Mouse (Mus musculus): ENCODE data around the gene Chn2. TPM values are rescaled to one million over a fixed set of nuclear protein-coding genes. Genes with fewer than 3 reads are reported as not detected.
A peak's percentile ranks its signal among the peaks of the same experiment; 100 is the strongest.

The Chn2 gene
- polyA plus RNA-seq, 1 experiment from 2014 or later = 13.4 TPM

- 90% methylated on average over 6 of the region's 6 CpGs for whole genome bisulfite sequencing
- DNase-seq (ENCODE audit: low spot score) = no peak
- peaks cover 39% of the 10 kb centered on the region for H3K4me1 ChIP-seq (replicated peaks)
- H3K27ac ChIP-seq = no peak overlapping the region
- H3K36me3 ChIP-seq = no peaks in the 10 kb centered on the region
- H3K4me3 ChIP-seq = no peak overlapping the region
- no peaks in the 10 kb centered on the region for H3K9me3 ChIP-seq
- peaks cover 1% of the 10 kb centered on the region; the same call in 1 of the 2 replicates for H3K27me3 ChIP-seq (ENCODE audit: insufficient read depth, poor library complexity, severe bottlenecking)
These were observed 164.6 kb downstream of the Chn2 start for GRCm38 (mm10) chr6:54203926-54204325.

DNA sequence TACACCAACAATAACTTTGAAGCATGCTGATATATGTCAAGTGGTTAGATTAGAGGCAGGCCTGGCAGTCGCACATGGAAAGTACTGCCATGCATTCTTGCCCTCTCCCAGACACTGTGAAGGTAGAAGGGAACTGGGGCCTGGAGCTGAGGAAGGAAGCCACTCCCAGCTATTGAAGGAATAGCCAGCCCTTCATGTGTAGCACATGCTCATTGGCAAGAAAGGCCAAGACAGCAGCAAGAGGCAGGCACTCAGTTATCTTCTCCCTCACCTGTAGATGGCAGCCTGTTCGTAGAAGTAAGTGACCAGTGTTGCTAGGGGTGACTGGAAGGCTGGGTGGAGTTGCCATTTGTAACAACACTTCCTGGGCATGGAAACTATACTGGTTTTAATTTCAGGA, 165.6 kb downstream of the Chn2 start:
- H3K4me1 ChIP-seq (replicated peaks) = peaks cover 33% of the 10 kb centered on the region
- H3K27me3 ChIP-seq (ENCODE audit: insufficient read depth, poor library complexity, severe bottlenecking) = no peaks in the 10 kb centered on the region
- H3K36me3 ChIP-seq = no peaks in the 10 kb centered on the region
- no peak overlapping the region for H3K4me3 ChIP-seq
- 59% methylated on average over 2 of the region's 2 CpGs for WGBS
- no peaks in the 10 kb centered on the region for H3K9me3 ChIP-seq
- DNase-seq (ENCODE audit: low spot score) = no peak
- peak overlapping the region; percentile 56; the same call in 1 of the 2 replicates for H3K27ac ChIP-seq

GRCm38 (mm10) chr6:54205471-54205870, 166.1 kb downstream of the Chn2 start:
- H3K36me3 ChIP-seq = no peaks in the 10 kb centered on the region
- no peaks in the 10 kb centered on the region for H3K27me3 ChIP-seq (ENCODE audit: insufficient read depth, poor library complexity, severe bottlenecking)
- H3K27ac ChIP-seq = peak overlapping the region; percentile 56
- no peak for DNase-seq (ENCODE audit: low spot score)
- peaks cover 28% of the 10 kb centered on the region for H3K4me1 ChIP-seq (replicated peaks)
- WGBS = 52% methylated on average over 5 of the region's 5 CpGs
- H3K9me3 ChIP-seq = no peaks in the 10 kb centered on the region
- H3K4me3 ChIP-seq = no peak overlapping the region

DNA sequence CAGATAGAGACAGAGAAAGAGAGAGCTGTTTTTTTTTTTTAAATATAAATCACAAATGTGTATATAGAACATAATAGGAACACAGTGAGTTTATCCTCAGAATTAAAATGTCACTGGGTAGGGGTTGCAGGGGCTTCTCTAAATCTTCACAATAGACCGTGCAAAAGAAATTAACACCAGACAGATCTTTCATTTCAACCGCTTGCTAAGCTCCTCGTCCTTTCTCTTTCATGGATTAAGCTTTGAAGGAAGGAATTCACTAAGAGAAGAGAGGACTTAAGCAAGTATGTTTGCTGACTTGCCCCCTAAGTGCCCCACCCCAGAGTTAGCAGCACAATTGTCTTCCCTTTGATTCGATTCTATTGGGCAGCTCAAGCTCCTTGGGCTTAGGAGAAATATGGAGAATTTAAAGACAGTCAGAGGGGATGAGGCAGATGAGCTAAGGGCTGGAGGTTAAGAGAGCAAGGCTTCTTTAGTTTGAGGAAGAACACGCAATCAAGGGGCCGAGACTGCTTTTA, 166.9 kb downstream of the Chn2 start:
- WGBS = 53% methylated on average over 6 of the region's 6 CpGs
- Histone ChIP-seq H3K4me1 (replicated peaks) (peaks cover 22% of the 10 kb centered on the region), H3K4me3 (no peak overlapping the region), H3K9me3 (no peaks in the 10 kb centered on the region), H3K27me3 (ENCODE audit: insufficient read depth, poor library complexity, severe bottlenecking) (no peaks in the 10 kb centered on the region), H3K27ac (no peak overlapping the region), H3K36me3 (no peaks in the 10 kb centered on the region)
- DNase-seq (ENCODE audit: low spot score) = no peak

DNA sequence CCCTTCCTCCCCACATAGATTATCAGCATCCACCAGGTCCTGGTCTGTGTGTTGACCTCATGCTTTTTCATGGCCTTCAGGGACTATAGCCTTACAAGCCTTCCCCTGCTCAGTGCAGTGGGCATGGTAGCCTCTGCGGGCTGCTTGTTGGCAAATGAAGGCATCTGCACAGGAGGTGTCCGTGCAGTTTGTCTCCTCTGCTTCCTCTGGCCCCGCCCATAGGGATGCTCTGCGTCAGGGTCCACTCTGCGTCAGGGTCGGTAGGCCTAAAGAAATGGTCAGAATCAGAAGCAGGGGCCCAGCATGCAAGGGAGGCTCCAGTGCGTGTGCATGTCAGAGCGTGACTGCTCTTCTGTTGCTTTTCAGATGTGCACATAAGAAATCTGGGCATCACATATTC, 169.4 kb downstream of the Chn2 start:
- H3K4me3 ChIP-seq = no peak overlapping the region
- DNase-seq (ENCODE audit: low spot score) = no peak
- peaks cover 20% of the 10 kb centered on the region for H3K4me1 ChIP-seq (replicated peaks)
- H3K27ac ChIP-seq = no peak overlapping the region
- no peaks in the 10 kb centered on the region for H3K27me3 ChIP-seq (ENCODE audit: insufficient read depth, poor library complexity, severe bottlenecking)
- no peaks in the 10 kb centered on the region for H3K9me3 ChIP-seq
- no peaks in the 10 kb centered on the region for H3K36me3 ChIP-seq
- 74% methylated on average over 8 of the region's 8 CpGs for WGBS

DNA sequence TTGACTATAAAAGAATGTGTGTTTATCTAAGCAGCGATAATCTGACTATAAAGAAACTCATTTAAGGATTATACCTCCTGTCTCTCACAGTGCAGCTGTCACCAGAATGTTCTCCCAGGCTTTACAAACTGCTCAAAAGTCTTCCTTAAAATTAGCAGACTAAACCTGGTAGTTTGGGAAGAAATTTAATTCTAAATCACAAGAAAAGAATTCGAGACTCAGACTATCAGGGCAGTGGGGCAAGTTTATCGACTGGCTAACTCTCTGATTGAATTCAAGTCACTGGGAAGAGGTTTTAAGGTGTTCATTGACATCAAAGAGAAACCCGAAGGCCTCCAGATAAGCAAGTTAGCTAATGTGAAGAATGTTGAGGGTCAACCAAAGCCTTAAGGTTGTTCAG, 171.6 kb downstream of the Chn2 start:
- H3K4me3 ChIP-seq = no peak overlapping the region
- no peaks in the 10 kb centered on the region for H3K27me3 ChIP-seq (ENCODE audit: insufficient read depth, poor library complexity, severe bottlenecking)
- no peaks in the 10 kb centered on the region for H3K9me3 ChIP-seq
- 84% methylated on average over 4 of the region's 4 CpGs for WGBS
- DNase-seq (ENCODE audit: low spot score) = no peak
- no peaks in the 10 kb centered on the region for H3K36me3 ChIP-seq
- H3K27ac ChIP-seq = no peak overlapping the region
- peaks cover 7% of the 10 kb centered on the region for H3K4me1 ChIP-seq (replicated peaks)

- Histone ChIP-seq H3K36me3 (no peaks in the 10 kb centered on the region), H3K4me1 (replicated peaks) (no peaks in the 10 kb centered on the region), H3K27ac (0 out of 2 replicates have a peak overlapping the region, but pooled peaks have one; percentile 23), H3K4me3 (no peak overlapping the region), H3K9me3 (no peaks in the 10 kb centered on the region), H3K27me3 (ENCODE audit: insufficient read depth, poor library complexity, severe bottlenecking) (no peaks in the 10 kb centered on the region)
- 78% methylated on average over 7 of the region's 7 CpGs for WGBS
- DNase-seq (ENCODE audit: low spot score) = no peak
These were observed 172.6 kb downstream of the Chn2 start for GRCm38 (mm10) chr6:54211939-54212338.

DNA sequence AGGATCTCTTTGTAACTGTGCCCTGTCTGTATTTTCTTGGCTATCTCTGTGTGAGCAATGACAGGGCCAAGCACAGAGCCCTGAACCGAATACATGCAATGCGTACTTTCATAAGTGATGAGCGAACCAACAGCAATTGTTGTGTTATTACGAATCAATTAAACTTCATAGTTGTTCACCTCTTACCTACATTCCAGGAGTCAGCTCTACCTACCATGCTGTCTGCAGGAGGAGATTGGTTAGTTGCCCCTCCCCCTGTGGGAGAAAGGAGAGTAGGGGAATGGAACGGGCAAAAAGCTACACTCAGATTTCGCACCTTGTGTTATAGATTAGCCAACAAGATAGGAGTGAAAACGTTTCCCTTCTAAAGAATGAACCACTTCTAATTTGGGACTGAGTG, 174.4 kb downstream of the Chn2 start:
- Histone ChIP-seq H3K4me3 (no peak overlapping the region), H3K27ac (no peak overlapping the region), H3K36me3 (no peaks in the 10 kb centered on the region), H3K27me3 (ENCODE audit: insufficient read depth, poor library complexity, severe bottlenecking) (no peaks in the 10 kb centered on the region), H3K4me1 (replicated peaks) (no peaks in the 10 kb centered on the region), H3K9me3 (no peaks in the 10 kb centered on the region)
- 92% methylated on average over 7 of the region's 7 CpGs for WGBS
- DNase-seq (ENCODE audit: low spot score) = no peak

- Histone ChIP-seq H3K4me1 (replicated peaks) (no peaks in the 10 kb centered on the region), H3K9me3 (no peaks in the 10 kb centered on the region), H3K4me3 (no peak overlapping the region), H3K27ac (no peak overlapping the region), H3K36me3 (no peaks in the 10 kb centered on the region), H3K27me3 (ENCODE audit: insufficient read depth, poor library complexity, severe bottlenecking) (no peaks in the 10 kb centered on the region)
- WGBS = 91% methylated on average over 8 of the region's 8 CpGs
- DNase-seq (ENCODE audit: low spot score) = no peak
These were observed 176.3 kb downstream of the Chn2 start for GRCm38 (mm10) chr6:54215636-54216035.

- Histone ChIP-seq H3K36me3 (no peaks in the 10 kb centered on the region), H3K27ac (no peak overlapping the region), H3K9me3 (no peaks in the 10 kb centered on the region), H3K4me3 (no peak overlapping the region), H3K27me3 (ENCODE audit: insufficient read depth, poor library complexity, severe bottlenecking) (no peaks in the 10 kb centered on the region), H3K4me1 (replicated peaks) (no peaks in the 10 kb centered on the region)
- WGBS = 80% methylated on average over 5 of the region's 5 CpGs
- no peak for DNase-seq (ENCODE audit: low spot score)
These were observed 177.2 kb downstream of the Chn2 start for GRCm38 (mm10) chr6:54216512-54216911.

- H3K9me3 ChIP-seq = no peaks in the 10 kb centered on the region
- no peak overlapping the region for H3K27ac ChIP-seq
- H3K36me3 ChIP-seq = no peaks in the 10 kb centered on the region
- 92% methylated on average over 14 of the region's 14 CpGs for WGBS
- no peak for DNase-seq (ENCODE audit: low spot score)
- no peak overlapping the region for H3K4me3 ChIP-seq
- H3K4me1 ChIP-seq (replicated peaks) = peaks cover 13% of the 10 kb centered on the region
- H3K27me3 ChIP-seq (ENCODE audit: insufficient read depth, poor library complexity, severe bottlenecking) = 0 out of 2 replicates have a peak, but pooled peaks cover 4% of the 10 kb centered on the region
These were observed 180.8 kb downstream of the Chn2 start for GRCm38 (mm10) chr6:54220124-54220523.

DNA sequence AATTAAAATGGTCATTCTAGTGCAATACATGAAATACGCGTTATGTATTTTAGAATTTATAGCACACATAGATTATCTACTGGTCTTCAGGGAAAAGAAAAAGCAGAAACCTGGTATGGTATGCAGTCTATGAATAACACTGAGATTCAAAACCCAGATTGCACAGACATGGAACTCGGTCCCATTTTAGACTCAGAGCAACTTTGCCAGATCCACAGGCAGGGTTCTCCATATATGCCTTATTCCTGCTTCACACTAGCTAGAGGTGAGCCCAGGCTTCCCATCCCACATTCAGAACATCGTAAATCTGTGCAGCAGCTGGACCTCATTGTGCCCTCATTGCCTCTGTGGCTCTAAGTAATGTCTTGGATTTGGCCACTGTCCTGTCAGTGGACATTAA, 184.2 kb downstream of the Chn2 start:
- Histone ChIP-seq H3K9me3 (no peaks in the 10 kb centered on the region), H3K4me1 (replicated peaks) (peaks cover 22% of the 10 kb centered on the region), H3K4me3 (no peak overlapping the region), H3K36me3 (no peaks in the 10 kb centered on the region), H3K27ac (no peak overlapping the region), H3K27me3 (ENCODE audit: insufficient read depth, poor library complexity, severe bottlenecking) (peaks cover 30% of the 10 kb centered on the region)
- no peak for DNase-seq (ENCODE audit: low spot score)
- WGBS = 93% methylated on average over 4 of the region's 4 CpGs

DNA sequence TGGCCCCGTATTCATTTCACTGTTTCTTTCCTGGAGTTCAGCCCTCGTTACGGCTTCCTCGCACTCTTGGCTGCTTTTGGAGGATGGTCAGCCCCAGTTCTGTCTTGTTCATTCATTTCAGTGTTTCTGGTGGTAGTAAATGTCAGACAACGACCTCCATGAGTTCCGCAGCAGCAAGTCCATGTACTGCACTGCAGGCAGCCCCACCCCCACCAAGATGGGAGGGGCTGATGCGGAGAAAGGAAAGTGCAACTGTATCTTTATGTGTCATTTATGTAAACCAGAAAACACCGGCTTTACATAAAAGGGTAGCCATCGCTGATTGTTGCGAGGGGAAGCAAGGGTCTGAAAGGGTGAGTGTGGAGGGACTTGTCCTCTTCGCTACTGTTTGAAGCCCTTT, 185.0 kb downstream of the Chn2 start:
- Histone ChIP-seq H3K4me1 (replicated peaks) (peaks cover 25% of the 10 kb centered on the region), H3K27ac (no peak overlapping the region; the same call in 1 of the 2 replicates), H3K27me3 (ENCODE audit: insufficient read depth, poor library complexity, severe bottlenecking) (peaks cover 30% of the 10 kb centered on the region), H3K4me3 (no peak overlapping the region), H3K36me3 (no peaks in the 10 kb centered on the region), H3K9me3 (no peaks in the 10 kb centered on the region)
- WGBS = 76% methylated on average over 11 of the region's 11 CpGs
- DNase-seq (ENCODE audit: low spot score) = no peak

DNA sequence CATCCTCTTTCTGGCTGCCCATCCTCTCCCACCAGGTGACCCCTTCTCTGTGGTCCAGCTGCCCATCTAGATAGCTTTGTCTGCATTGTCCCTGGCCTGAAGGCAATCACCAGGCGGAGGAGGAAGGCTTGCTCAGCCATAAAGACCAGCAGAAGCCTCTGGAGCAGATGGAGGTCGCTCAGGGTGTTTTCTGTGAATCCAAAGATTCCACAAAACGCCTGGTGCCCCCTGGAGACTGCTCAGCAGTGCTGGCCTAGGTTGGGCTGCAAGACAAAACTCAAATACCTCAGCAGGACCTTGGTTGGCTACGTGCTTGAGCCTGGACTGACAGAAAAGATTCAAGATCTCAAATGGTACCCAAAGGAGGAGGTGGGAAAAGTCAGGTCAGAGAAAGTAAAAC, 186.0 kb downstream of the Chn2 start:
- Histone ChIP-seq H3K27ac (0 out of 2 replicates have a peak overlapping the region, but pooled peaks have one; percentile 0), H3K4me1 (replicated peaks) (peaks cover 25% of the 10 kb centered on the region), H3K4me3 (no peak overlapping the region), H3K27me3 (ENCODE audit: insufficient read depth, poor library complexity, severe bottlenecking) (peaks cover 30% of the 10 kb centered on the region), H3K9me3 (no peaks in the 10 kb centered on the region), H3K36me3 (no peaks in the 10 kb centered on the region)
- no peak for DNase-seq (ENCODE audit: low spot score)
- 36% methylated on average over 4 of the region's 4 CpGs for WGBS
